Mouse (Mus musculus): ENCODE data around the gene Prkn.

DNA sequence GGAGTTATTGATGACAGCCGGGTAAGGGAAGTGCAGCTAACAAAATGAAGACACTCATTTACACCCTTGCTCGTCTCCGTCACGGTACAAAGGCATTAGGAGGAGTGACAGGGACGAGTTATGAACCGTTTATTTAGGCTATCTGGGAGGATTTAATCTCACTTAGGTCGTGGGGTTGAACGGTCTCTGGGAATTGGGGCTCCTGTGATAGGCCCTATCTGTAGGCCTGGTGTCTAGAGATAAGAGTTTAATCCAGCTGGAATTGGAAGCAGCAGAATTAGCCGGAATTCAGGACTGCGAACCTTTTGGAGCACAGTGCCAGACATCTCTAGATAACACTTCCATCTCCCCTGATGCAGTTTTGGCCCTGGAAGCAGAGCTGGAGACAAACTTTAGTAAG lies 571.2 kb downstream of the Prkn start:
- TF ChIP-seq POLR2A (IDR thresholded peaks at IDR 0.05; ENCODE audit: low read depth, low read length) (no peak), CTCF (IDR thresholded peaks at IDR 0.05; ENCODE audit: borderline replicate concordance, insufficient read depth, low read length) (no peak)
